Mouse (Mus musculus): ENCODE data around the gene Pum2.

DNA sequence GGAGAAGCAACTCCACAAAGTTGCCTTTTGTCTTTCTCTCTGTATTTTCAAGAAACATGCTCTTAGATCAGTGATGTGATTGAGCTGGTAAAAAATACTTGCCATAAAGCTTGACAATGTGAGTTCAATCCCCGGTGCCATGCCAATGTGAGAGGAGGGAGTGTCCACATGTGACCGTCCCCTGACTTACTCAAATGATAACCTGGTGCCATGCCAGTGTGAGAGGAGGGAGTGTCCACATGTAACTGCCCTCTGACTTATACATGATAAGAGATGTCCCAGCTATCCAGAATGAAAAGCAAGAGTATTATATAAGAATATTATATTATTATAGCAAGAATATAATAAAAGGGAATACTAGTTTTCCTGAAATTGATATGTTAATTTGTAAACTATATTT, 34.9 kb downstream of the Pum2 start:
- TF ChIP-seq CTCF (conservative IDR thresholded peaks at IDR 0.05; ENCODE audit: low read length) (no peak), NANOG (IDR thresholded peaks at IDR 0.05; ENCODE audit: borderline replicate concordance, low read length) (no peak)
